Mouse (Mus musculus): ENCODE data around the gene Catsper2. TPM values are rescaled to one million over a fixed set of nuclear protein-coding genes. Genes with fewer than 3 reads are reported as not detected.

Gene Catsper2
- 0.61 and 0.97 TPM in 2 replicates for polyA plus RNA-seq (2015; fragmentation: Nextera tagmentation; extraction: Ambion mirVana)

DNA sequence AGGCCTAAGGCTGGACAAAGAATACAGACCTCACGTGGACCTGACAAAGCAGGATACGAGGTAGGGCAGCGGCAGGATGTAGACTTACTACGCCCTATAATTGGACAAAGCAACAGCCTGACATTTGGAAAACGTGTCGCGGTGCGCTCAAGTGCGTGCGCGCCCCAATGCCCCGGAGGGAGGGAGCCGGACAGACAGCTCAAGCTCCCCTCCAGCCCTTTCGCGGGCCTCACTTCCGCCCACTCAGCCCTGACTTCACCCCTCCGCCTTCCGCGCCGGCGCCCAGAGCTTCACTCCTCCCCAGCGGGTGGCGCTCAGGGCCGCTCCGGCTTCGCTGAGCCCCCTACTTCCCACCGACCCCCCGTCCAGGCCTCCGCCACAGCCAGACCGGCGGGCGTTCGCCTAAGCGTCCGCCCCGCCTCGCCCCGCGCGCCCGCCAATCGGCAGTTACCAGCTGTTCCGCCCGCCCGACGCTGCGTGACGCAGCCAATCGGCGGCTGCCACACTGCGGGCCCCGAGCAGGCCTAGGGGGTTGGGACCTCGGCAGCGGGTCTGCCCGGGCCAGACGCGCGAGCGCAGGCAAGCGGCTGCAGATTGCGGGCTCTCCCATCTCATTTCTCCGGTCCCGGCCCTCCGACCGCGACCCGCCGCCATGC lies at the start of gene Catsper2, which contains the start of gene Pdia3:
TSS of gene Catsper2 (minus strand) at position 406 of the 656 bp plus-strand sequence.
TSS of gene Pdia3 (plus strand) at position 389 of the 656 bp plus-strand sequence.
- Histone ChIP-seq H3K27ac (replicated peaks) (peak within 1 kb of the TSS; percentile 95), H3K4me2 (peak within 1 kb of the TSS; percentile 89), H3K27me3 (no peaks in the 10 kb centered on the region), H3K4me3 (replicated peaks) (peak within 1 kb of the TSS; percentile 100), H3K36me3 (replicated peaks) (peaks cover 24% of the 10 kb centered on the region), H3K4me1 (replicated peaks) (peaks cover 42% of the 10 kb centered on the region), H3K9ac (peak within 1 kb of the TSS; percentile 97), H3K9me3 (replicated peaks) (no peaks in the 10 kb centered on the region)
- ATAC-seq (ENCODE audit: insufficient read depth), result peak; percentile 98
- WGBS (ENCODE audit: insufficient replicate concordance), result under 1% methylated on average over 67 of the region's 68 CpGs

GRCm38 (mm10) chr2:121460071-121460470 lies 46.5 kb upstream of the Catsper2 start:
- no peak for ATAC-seq (ENCODE audit: insufficient read depth)
- peaks cover 23% of the 10 kb centered on the region for H3K4me1 ChIP-seq (replicated peaks)
- WGBS (ENCODE audit: insufficient replicate concordance), result 74% methylated on average over 2 of the region's 2 CpGs

DNA sequence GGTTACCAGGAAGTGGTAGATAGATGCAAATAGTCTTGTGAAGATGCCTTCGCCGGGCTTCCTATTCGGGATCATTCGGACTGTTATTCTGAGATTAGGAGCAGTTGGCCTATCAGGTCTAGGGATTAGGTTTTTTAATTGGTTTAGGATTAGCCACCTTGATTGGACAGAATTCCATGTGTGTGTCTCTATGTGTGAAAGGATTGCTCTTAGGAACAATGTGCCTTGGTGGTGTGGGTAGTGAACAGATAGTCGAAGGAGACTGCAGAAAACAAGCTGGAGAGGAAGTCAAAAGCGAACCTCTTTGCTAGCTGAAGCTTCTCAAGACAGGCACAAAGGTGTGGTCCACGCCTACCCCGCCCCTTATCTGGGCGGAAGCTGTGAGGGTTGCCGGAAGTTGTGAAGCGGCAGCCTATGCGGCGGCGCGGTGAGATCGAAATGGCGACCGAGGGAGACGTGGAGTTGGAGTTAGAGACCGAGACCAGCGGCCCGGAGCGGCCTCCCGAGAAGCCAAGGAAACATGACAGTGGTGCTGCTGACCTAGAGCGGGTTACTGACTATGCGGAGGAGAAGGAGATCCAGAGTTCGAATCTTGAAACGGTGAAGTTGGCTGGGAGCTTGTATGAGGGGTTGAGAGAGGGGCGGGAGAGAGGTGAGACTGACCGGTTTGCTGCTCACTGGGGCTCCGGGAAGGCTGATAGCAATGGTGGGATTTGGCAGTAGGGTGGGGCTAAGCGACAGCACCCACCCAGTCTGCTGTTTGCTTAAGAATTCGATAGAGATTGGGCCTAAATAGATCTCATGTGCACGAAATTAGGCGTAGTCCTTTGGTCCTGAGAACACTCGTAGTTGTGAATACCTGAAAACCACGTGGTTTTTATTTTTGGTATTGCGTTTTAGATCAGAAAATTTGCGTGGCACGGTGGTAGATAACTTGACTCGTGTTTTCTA lies 43.4 kb upstream of the Catsper2 start, which contains the start of gene Serinc4:
TSS of gene Serinc4 (minus strand) at position 90 of the 951 bp plus-strand sequence.
- 2% methylated on average over 41 of the region's 41 CpGs for WGBS (ENCODE audit: insufficient replicate concordance)
- peaks cover 44% of the 10 kb centered on the region for H3K4me1 ChIP-seq (replicated peaks)
- H3K4me3 ChIP-seq (replicated peaks), result peak within 1 kb of the TSS; percentile 85
- peak; percentile 94 for ATAC-seq (ENCODE audit: insufficient read depth)
- peak within 1 kb of the TSS; percentile 92 for H3K27ac ChIP-seq (replicated peaks)
- no peaks in the 10 kb centered on the region for H3K27me3 ChIP-seq
- H3K9me3 ChIP-seq (replicated peaks), result no peaks in the 10 kb centered on the region
- H3K4me2 ChIP-seq, result peak within 1 kb of the TSS; percentile 80
- peak within 1 kb of the TSS; percentile 76 for H3K9ac ChIP-seq
- peaks cover 50% of the 10 kb centered on the region for H3K36me3 ChIP-seq (replicated peaks)

More at GRCm38 (mm10) chr2:121460071-121460470, 46.5 kb upstream of the Catsper2 start:
- Histone ChIP-seq H3K27me3 (no peaks in the 10 kb centered on the region), H3K4me3 (replicated peaks) (no peak overlapping the region), H3K27ac (replicated peaks) (no peak overlapping the region), H3K9me3 (replicated peaks) (no peaks in the 10 kb centered on the region), H3K36me3 (replicated peaks) (peaks cover 29% of the 10 kb centered on the region), H3K4me2 (no peak overlapping the region), H3K9ac (no peak overlapping the region)

GRCm38 (mm10) chr2:121455534-121455933 lies 41.9 kb upstream of the Catsper2 start:
- ATAC-seq (ENCODE audit: insufficient read depth), result no peak
- peaks cover 51% of the 10 kb centered on the region for H3K36me3 ChIP-seq (replicated peaks)
- H3K27me3 ChIP-seq, result no peaks in the 10 kb centered on the region
- no peak overlapping the region for H3K9ac ChIP-seq
- H3K4me3 ChIP-seq (replicated peaks), result no peak overlapping the region
- no peaks in the 10 kb centered on the region for H3K9me3 ChIP-seq (replicated peaks)
- WGBS (ENCODE audit: insufficient replicate concordance), result 74% methylated on average over 5 of the region's 5 CpGs
- peaks cover 53% of the 10 kb centered on the region for H3K4me1 ChIP-seq (replicated peaks)
- H3K4me2 ChIP-seq, result no peak overlapping the region
- no peak overlapping the region for H3K27ac ChIP-seq (replicated peaks)

GRCm38 (mm10) chr2:121453917-121454316 lies 40.3 kb upstream of the Catsper2 start:
- H3K36me3 ChIP-seq (replicated peaks), result peaks cover 36% of the 10 kb centered on the region
- H3K9ac ChIP-seq, result no peak overlapping the region
- H3K27me3 ChIP-seq, result no peaks in the 10 kb centered on the region
- H3K27ac ChIP-seq (replicated peaks), result no peak overlapping the region
- H3K9me3 ChIP-seq (replicated peaks), result no peaks in the 10 kb centered on the region
- peaks cover 60% of the 10 kb centered on the region for H3K4me1 ChIP-seq (replicated peaks)
- H3K4me3 ChIP-seq (replicated peaks), result no peak overlapping the region
- H3K4me2 ChIP-seq, result no peak overlapping the region
- no peak for ATAC-seq (ENCODE audit: insufficient read depth)
- 78% methylated on average over 6 of the region's 6 CpGs for WGBS (ENCODE audit: insufficient replicate concordance)

DNA sequence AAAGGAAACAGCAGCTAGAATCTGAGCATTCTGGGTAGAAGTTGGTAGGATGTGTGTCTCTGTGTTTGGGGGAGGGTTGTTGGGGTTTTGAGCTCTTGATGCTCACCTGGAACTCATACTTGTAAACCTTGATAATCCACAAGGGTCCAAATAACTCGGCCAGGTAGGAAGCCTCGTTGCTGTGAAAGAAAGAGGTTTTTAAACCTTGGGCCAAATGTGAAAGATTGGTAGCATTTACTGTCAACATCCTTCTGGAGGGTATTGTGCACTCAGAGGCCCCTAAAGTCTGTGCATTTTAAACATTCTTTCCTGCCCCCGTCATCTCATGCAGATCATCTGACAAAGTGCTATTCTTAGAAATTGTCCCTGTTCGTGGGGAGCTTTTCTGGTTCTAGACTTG lies 39.4 kb upstream of the Catsper2 start, which contains the start of gene Hypk:
TSS of gene Hypk (plus strand) at position 301 of the 400 bp plus-strand sequence.
- Histone ChIP-seq H3K4me3 (replicated peaks) (no peak within 1 kb of the TSS), H3K27ac (replicated peaks) (no peak within 1 kb of the TSS; the same call in 1 of the 2 replicates), H3K4me2 (no peak within 1 kb of the TSS), H3K27me3 (no peaks in the 10 kb centered on the region), H3K9me3 (replicated peaks) (no peaks in the 10 kb centered on the region), H3K4me1 (replicated peaks) (peaks cover 61% of the 10 kb centered on the region), H3K9ac (no peak within 1 kb of the TSS), H3K36me3 (replicated peaks) (peaks cover 29% of the 10 kb centered on the region)
- 61% methylated on average over 4 of the region's 4 CpGs for WGBS (ENCODE audit: insufficient replicate concordance)
- no peak for ATAC-seq (ENCODE audit: insufficient read depth)

GRCm38 (mm10) chr2:121452361-121452760 lies 38.8 kb upstream of the Catsper2 start:
- Histone ChIP-seq H3K9ac (no peak overlapping the region), H3K9me3 (replicated peaks) (no peaks in the 10 kb centered on the region), H3K36me3 (replicated peaks) (peaks cover 29% of the 10 kb centered on the region), H3K4me3 (replicated peaks) (no peak overlapping the region), H3K27ac (replicated peaks) (no peak overlapping the region; the same call in 1 of the 2 replicates), H3K4me1 (replicated peaks) (peaks cover 61% of the 10 kb centered on the region), H3K4me2 (no peak overlapping the region), H3K27me3 (no peaks in the 10 kb centered on the region)
- WGBS (ENCODE audit: insufficient replicate concordance), result 74% methylated on average over 4 of the region's 4 CpGs
- ATAC-seq (ENCODE audit: insufficient read depth), result no peak

DNA sequence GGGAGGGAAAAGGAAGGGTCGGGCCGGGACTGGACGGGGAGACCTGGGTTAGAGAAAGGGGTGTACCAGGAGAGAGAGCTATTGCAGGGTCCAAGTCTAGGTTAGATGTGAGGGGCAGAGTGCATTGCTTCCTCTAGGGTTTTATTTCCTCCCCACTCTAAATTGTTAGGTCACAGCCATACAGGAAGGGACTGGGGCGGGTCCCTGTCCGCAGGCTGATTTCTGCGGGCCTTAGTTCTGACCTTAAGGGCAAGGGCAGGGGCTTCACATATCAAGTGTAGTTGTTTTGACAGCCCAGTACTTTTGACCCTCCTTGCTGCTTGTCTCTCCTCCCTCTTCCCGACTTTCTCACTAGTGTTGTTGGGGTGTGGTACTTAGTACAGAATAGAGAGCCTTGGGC lies 36.5 kb upstream of the Catsper2 start:
- 1% methylated on average over 7 of the region's 7 CpGs for WGBS (ENCODE audit: insufficient replicate concordance)
- Histone ChIP-seq H3K4me1 (replicated peaks) (peaks cover 50% of the 10 kb centered on the region), H3K4me2 (peak overlapping the region; percentile 96), H3K27ac (replicated peaks) (peak overlapping the region; percentile 92), H3K9ac (peak overlapping the region; percentile 100), H3K36me3 (replicated peaks) (peaks cover 29% of the 10 kb centered on the region), H3K9me3 (replicated peaks) (no peaks in the 10 kb centered on the region), H3K4me3 (replicated peaks) (peak overlapping the region; percentile 99), H3K27me3 (no peaks in the 10 kb centered on the region)
- no peak for ATAC-seq (ENCODE audit: insufficient read depth)

GRCm38 (mm10) chr2:121449545-121450011 lies 36.0 kb upstream of the Catsper2 start:
- Histone ChIP-seq H3K4me3 (replicated peaks) (peak overlapping the region; percentile 99), H3K27me3 (0 out of 2 replicates have a peak, but pooled peaks cover 3% of the 10 kb centered on the region), H3K4me2 (peak overlapping the region; percentile 96), H3K36me3 (replicated peaks) (peaks cover 29% of the 10 kb centered on the region), H3K27ac (replicated peaks) (peak overlapping the region; percentile 92), H3K9me3 (replicated peaks) (no peaks in the 10 kb centered on the region), H3K4me1 (replicated peaks) (peaks cover 50% of the 10 kb centered on the region), H3K9ac (peak overlapping the region; percentile 100)
- peak; percentile 14 for ATAC-seq (ENCODE audit: insufficient read depth)
- WGBS (ENCODE audit: insufficient replicate concordance), result under 1% methylated on average over 54 of the region's 54 CpGs

DNA sequence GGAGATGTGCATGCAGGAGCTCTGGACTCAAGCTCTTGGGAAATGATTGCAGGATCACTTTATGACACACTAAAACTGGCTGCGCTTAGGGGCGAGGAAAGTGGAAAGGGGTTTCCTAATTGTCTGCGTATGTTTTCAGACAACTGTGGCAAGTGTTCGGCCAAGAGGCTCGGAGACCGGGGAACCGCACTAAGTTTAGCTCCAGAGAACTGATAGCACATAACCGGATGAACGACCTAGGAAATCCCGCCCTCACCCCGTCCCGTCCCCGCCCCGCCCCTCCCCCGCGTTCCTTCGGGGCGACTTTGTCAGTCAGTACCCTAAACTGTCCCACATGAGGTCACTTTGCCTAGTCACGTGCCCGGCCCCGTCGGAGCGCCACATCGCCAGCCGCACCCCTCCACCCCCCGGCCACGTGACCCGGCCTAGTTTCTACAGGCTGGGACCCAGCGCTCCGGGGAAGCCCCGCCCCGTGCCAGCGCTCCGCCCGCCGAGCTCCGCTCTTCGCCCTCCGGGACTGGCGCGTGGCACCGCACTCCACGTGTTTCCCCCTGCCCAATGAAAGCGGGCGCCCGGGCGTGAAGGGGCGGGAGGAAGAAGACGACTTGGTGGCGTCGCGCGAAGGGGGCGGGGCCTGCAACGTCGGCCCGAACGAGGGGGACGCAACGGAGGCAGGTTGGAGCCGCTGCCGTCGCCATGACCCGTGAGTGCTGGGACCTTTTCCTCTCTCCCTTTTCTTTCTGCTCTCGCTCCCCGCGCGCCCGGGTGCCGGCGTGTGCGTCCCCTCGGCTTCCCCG lies 35.3 kb upstream of the Catsper2 start, which contains the start of gene Serf2:
TSS of gene Serf2 (plus strand) at position 457 of the 797 bp plus-strand sequence.
- peak within 1 kb of the TSS; percentile 99 for H3K4me3 ChIP-seq (replicated peaks)
- WGBS (ENCODE audit: insufficient replicate concordance), result under 1% methylated on average over 74 of the region's 74 CpGs

More for the DNA sequence above, 35.3 kb upstream of the Catsper2 start, which contains the start of gene Serf2:
- H3K27ac ChIP-seq (replicated peaks), result peak within 1 kb of the TSS; percentile 92
- peaks cover 27% of the 10 kb centered on the region for H3K36me3 ChIP-seq (replicated peaks)
- peak within 1 kb of the TSS; percentile 96 for H3K4me2 ChIP-seq
- peaks cover 48% of the 10 kb centered on the region for H3K4me1 ChIP-seq (replicated peaks)
- peak; percentile 98 for ATAC-seq (ENCODE audit: insufficient read depth)
- H3K27me3 ChIP-seq, result peaks cover 10% of the 10 kb centered on the region
- peak within 1 kb of the TSS; percentile 100 for H3K9ac ChIP-seq
- no peaks in the 10 kb centered on the region for H3K9me3 ChIP-seq (replicated peaks)

Measured in liver, embryonic 15.5 days (tissue).